Mouse (Mus musculus) stomach, postnatal 0 days (tissue): Measurements from ENCODE around the gene Gas7.

Experiments used
- CTCF ChIP-seq: IDR thresholded peaks from 2 replicates; pipeline ENCODE4 v1.5.1; 2016; ENCODE audit warnings: antibody characterized with exemption, low read depth, mild to moderate bottlenecking, moderate library complexity
- EP300 ChIP-seq: optimal IDR thresholded peaks from 2 replicates; pipeline ENCODE3; 2016; ENCODE audit warnings: antibody characterized with exemption

GRCm38 (mm10) chr11:67731056-67731455 lies 275.8 kb downstream of the Gas7 start:
- TF ChIP-seq CTCF (no peak), EP300 (no peak)
